Mouse (Mus musculus) midbrain, embryonic 15.5 days (tissue): ENCODE results near the gene Depdc5. TPM values are rescaled to one million over a fixed set of nuclear protein-coding genes. Genes with fewer than 3 reads are reported as not detected.
"Not testable (repeated sequence)": the region's sequence is repeated elsewhere in the genome, so short reads cannot be mapped to it uniquely, and the experiment has no call there.

Source experiments
- ATAC-seq: fragments of 200-750 bp; cut with Nextera tagmentation; replicated peaks from 2 replicates; pipeline ENCODE4 v1.8.0; 2017; ENCODE audit warnings: moderate TSS enrichment
- H3K27ac ChIP-seq: fragments of 300-500 bp; sonication (generic); 2 replicates; pipeline ENCODE4 v1.5.1; 2015; ENCODE audit warnings: mild to moderate bottlenecking, inconsistent platforms
- H3K27me3 ChIP-seq: fragments of 300-500 bp; sonication (generic); replicated peaks from 2 replicates; pipeline ENCODE4 v1.6.1; 2015; ENCODE audit warnings: inconsistent platforms
- H3K36me3 ChIP-seq: fragments of 300-500 bp; sonication (generic); replicated peaks from 2 replicates; pipeline ENCODE4 v1.6.1; 2015; ENCODE audit warnings: inconsistent platforms
- H3K4me1 ChIP-seq: fragments of 300-500 bp; sonication (generic); 2 replicates; pipeline ENCODE4 v1.6.1; 2015; ENCODE audit warnings: inconsistent platforms
- H3K4me2 ChIP-seq: fragments of 300-500 bp; sonication (generic); 2 replicates; pipeline ENCODE4 v1.6.1; 2015; ENCODE audit warnings: inconsistent platforms, mild to moderate bottlenecking, moderate library complexity
- H3K4me3 ChIP-seq: fragments of 300-500 bp; sonication (generic); 2 replicates; pipeline ENCODE4 v1.5.1; 2015; ENCODE audit warnings: mild to moderate bottlenecking, inconsistent platforms
- H3K9ac ChIP-seq: fragments of 300-500 bp; sonication (generic); 2 replicates; pipeline ENCODE4 v1.6.1; 2015; ENCODE audit warnings: mild to moderate bottlenecking, inconsistent platforms
- H3K9me3 ChIP-seq: fragments of 300-500 bp; sonication (generic); 2 replicates; pipeline ENCODE4 v1.6.1; 2016; ENCODE audit warnings: inconsistent platforms
- WGBS: fragments of 180-500 bp; shearing (Covaris S2); methylation state at CpG from one replicate; pipeline ENCODE4 v1.1.7; 2015; ENCODE audit warnings: mixed read lengths; 5-methylcytosine and 5-hydroxymethylcytosine counted together
- polyA plus RNA-seq: library from polyadenylated mRNA; unstranded; fragments of >200 nt; fragmentation: Nextera tagmentation; extraction: Ambion mirVana; gene quantifications from 2 replicates; pipeline ENCODE4 v1.2.1, GENCODE M21; 2015

Depdc5 gene
- polyA plus RNA-seq, 1 experiment from 2014 or later: 33.5 TPM

- Histone ChIP-seq H3K4me2 (peak within 1 kb of the TSS; percentile 71), H3K27ac (peak within 1 kb of the TSS; percentile 86), H3K4me1 (peaks cover 31% of the 10 kb centered on the region), H3K9ac (peak within 1 kb of the TSS; percentile 94), H3K4me3 (peak within 1 kb of the TSS; percentile 91), H3K9me3 (no peaks in the 10 kb centered on the region), H3K36me3 (peaks cover 4% of the 10 kb centered on the region; the same call in 1 of the 2 replicates), H3K27me3 (no peaks in the 10 kb centered on the region)
- 0% methylated on average over 50 of the region's 51 CpGs for WGBS
- peak; percentile 97 for ATAC-seq
These were observed 9.6 kb upstream of the Depdc5 start, which contains the start of gene Prr14l for GRCm38 (mm10) chr5:32853731-32854507. TSS of gene Prr14l (minus strand) at chr5:32854256.

DNA sequence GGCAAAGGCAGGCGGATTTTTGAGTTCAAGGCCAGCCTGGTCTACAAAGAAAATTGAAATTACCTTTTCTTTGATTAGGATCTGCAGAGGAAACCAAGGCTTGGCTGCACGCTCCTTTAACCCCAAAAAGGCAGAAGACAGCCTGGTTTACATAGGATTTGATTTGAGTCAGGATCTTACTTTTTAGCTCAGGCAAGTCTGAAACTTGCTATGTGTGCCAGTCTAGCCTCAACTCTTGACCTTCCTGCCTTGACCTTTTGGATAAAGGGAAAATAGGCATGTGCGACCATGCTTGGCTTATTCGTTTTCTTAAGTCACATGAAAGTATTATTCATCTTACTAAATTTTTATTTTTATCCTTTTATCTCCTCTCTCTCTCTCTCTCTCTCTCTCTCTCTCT lies 8.7 kb upstream of the Depdc5 start:
- H3K4me2 ChIP-seq: no peak overlapping the region; the same call in 1 of the 2 replicates
- peaks cover 4% of the 10 kb centered on the region; the same call in 1 of the 2 replicates for H3K36me3 ChIP-seq
- ATAC-seq: no peak
- no peaks in the 10 kb centered on the region for H3K9me3 ChIP-seq
- no peak overlapping the region for H3K4me3 ChIP-seq
- H3K27me3 ChIP-seq: no peaks in the 10 kb centered on the region
- peak overlapping the region; percentile 77; the same call in 1 of the 2 replicates for H3K27ac ChIP-seq
- H3K4me1 ChIP-seq: peaks cover 31% of the 10 kb centered on the region
- no peak overlapping the region for H3K9ac ChIP-seq
- WGBS: 82% methylated on average over 4 of the region's 4 CpGs

GRCm38 (mm10) chr5:32855274-32855673 lies 8.2 kb upstream of the Depdc5 start:
- H3K27me3 ChIP-seq, H3K36me3 ChIP-seq, H3K9ac ChIP-seq, H3K4me3 ChIP-seq, H3K27ac ChIP-seq, ATAC-seq, H3K4me2 ChIP-seq, H3K9me3 ChIP-seq: not testable (repeated sequence)
- 89% methylated on average over 3 of the region's 3 CpGs for WGBS
- peaks cover 31% of the 10 kb centered on the region for H3K4me1 ChIP-seq

DNA sequence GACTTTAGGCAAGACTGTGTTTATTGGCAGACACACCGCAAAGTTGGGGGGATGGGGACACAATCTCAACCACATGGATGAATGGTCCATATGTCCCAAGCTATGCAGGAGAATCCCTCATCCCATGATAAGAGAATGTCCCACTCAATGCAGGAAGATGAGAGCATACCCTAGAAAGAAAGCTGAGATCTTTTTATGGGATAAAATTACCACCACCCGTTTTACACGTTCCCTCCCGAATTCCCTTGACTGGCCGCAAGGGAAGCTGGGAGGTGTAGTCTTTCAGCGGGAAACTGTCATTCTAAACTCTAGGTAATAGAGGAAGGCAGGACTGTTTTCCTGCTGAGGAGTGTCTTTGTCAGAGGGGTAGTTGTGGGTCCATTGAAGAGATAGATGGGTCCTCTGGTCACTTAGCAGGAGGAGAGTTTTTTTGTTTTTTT lies 5.7 kb upstream of the Depdc5 start:
- ATAC-seq: no peak
- Histone ChIP-seq H3K9me3 (no peaks in the 10 kb centered on the region), H3K27ac (peak overlapping the region; percentile 68), H3K9ac (peak overlapping the region; percentile 48), H3K4me2 (peak overlapping the region; percentile 54), H3K36me3 (no peaks in the 10 kb centered on the region), H3K27me3 (no peaks in the 10 kb centered on the region), H3K4me1 (peaks cover 12% of the 10 kb centered on the region), H3K4me3 (peak overlapping the region; percentile 46)
- WGBS: 3% methylated on average over 6 of the region's 6 CpGs

- no peak overlapping the region for H3K9ac ChIP-seq
- 100% methylated on average over 1 of the region's 1 CpGs for WGBS
- no peak for ATAC-seq
These were observed 2.4 kb upstream of the Depdc5 start for GRCm38 (mm10) chr5:32861082-32861481.

DNA sequence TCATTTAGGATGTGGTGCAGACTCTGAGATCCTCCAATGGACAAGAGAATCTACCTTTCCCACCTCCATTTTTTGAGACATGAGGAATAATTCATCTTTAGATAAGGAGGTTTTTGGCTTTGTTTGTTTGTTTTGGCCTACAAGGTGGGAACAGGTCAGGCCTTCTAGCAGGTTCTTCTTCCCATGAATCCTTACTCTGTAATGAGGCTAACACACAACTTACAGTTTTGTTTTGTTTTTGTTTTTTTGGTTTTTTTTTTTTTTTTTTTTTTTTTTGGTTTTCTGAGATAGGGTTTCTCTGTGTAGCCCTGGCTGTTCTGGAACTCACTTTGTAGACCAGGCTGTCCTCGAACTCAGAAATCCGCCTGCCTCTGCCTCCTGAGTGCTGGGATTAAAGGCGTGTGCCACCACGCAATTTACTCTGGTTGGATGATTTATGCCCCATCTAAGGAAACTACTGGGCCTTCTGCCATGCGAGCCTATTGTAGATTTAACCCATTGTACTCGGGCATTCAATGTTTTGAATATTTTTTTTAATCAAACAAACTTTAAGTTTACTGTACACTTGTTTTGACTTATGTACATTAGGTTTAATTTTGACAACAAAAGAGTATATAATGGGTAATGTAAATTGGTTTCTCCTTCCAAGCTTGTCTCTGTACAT lies 900 bp upstream of the Depdc5 start:
- H3K9ac ChIP-seq: no peak overlapping the region
- H3K36me3 ChIP-seq: peaks cover 3% of the 10 kb centered on the region; the same call in 1 of the 2 replicates
- no peak for ATAC-seq
- peaks cover 12% of the 10 kb centered on the region for H3K4me1 ChIP-seq
- no peaks in the 10 kb centered on the region for H3K9me3 ChIP-seq
- H3K27ac ChIP-seq: no peak overlapping the region
- no peaks in the 10 kb centered on the region for H3K27me3 ChIP-seq
- 80% methylated on average over 6 of the region's 6 CpGs for WGBS
- H3K4me3 ChIP-seq: no peak overlapping the region
- H3K4me2 ChIP-seq: peak overlapping the region; percentile 76; the same call in 1 of the 2 replicates

More at GRCm38 (mm10) chr5:32861082-32861481, 2.4 kb upstream of the Depdc5 start:
- Histone ChIP-seq H3K4me3 (no peak overlapping the region), H3K36me3 (no peaks in the 10 kb centered on the region), H3K27ac (no peak overlapping the region), H3K27me3 (no peaks in the 10 kb centered on the region), H3K4me1 (peaks cover 12% of the 10 kb centered on the region), H3K4me2 (no peak overlapping the region), H3K9me3 (no peaks in the 10 kb centered on the region)

GRCm38 (mm10) chr5:32869389-32870024 lies 6.0 kb downstream of the Depdc5 start:
- no peaks in the 10 kb centered on the region for H3K9me3 ChIP-seq
- H3K36me3 ChIP-seq: peaks cover 26% of the 10 kb centered on the region
- H3K27me3 ChIP-seq: no peaks in the 10 kb centered on the region
- 97% methylated on average over 5 of the region's 5 CpGs for WGBS
- no peak for ATAC-seq
- H3K9ac ChIP-seq: no peak overlapping the region
- H3K4me3 ChIP-seq: no peak overlapping the region
- H3K27ac ChIP-seq: no peak overlapping the region
- H3K4me1 ChIP-seq: peaks cover 4% of the 10 kb centered on the region
- H3K4me2 ChIP-seq: no peak overlapping the region

- H3K27me3 ChIP-seq: no peaks in the 10 kb centered on the region
- 96% methylated on average over 5 of the region's 5 CpGs for WGBS
- no peak overlapping the region for H3K4me2 ChIP-seq
- H3K4me3 ChIP-seq: no peak overlapping the region
- no peak overlapping the region for H3K9ac ChIP-seq
- no peak overlapping the region for H3K27ac ChIP-seq
- peaks cover 31% of the 10 kb centered on the region for H3K36me3 ChIP-seq
- H3K9me3 ChIP-seq: no peaks in the 10 kb centered on the region
- H3K4me1 ChIP-seq: no peaks in the 10 kb centered on the region
- no peak for ATAC-seq
These were observed 8.8 kb downstream of the Depdc5 start for GRCm38 (mm10) chr5:32872346-32872745.

DNA sequence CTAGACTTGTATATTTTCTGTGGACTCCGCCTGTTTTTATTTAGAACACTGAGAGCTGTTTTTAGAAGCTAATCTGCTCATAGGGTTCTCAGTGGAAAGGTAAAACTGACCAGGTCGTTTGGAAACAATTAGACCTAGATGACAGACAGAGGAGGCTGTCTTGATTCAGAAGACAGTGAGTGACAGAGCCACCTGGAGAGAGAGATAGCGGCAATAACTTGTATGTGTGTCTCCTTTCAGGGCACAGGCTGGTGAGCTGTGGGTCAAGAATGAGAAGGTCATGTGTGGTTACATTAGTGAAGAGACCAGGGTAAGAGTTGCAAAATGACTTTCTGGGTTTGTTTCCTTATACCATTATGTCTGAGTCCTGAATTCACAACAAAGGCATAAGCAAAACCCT lies 23.2 kb downstream of the Depdc5 start:
- peaks cover 30% of the 10 kb centered on the region; the same call in 1 of the 2 replicates for H3K36me3 ChIP-seq
- no peak overlapping the region for H3K4me3 ChIP-seq

DNA sequence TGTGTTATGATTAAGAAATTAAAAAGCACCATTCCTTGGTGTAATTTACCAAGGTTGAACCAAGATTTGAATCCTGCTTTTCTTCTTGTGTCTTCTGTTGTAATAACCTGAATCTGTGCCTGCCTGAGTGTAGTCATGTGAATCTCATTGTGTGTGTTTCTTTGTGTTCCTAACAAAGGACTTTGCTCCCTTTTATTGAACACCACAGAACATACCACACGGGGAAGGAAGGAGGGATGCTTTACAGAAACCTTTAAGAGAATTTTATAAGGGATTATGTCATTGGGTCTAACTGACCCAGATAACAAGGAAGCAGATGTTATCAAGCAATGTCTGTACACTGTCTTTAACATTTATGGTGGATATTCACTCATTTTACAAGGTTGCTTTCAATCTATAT lies 44.0 kb downstream of the Depdc5 start:
- H3K9me3 ChIP-seq: no peaks in the 10 kb centered on the region
- no peak overlapping the region for H3K4me2 ChIP-seq
- no peak overlapping the region for H3K27ac ChIP-seq
- peaks cover 25% of the 10 kb centered on the region for H3K36me3 ChIP-seq
- H3K4me1 ChIP-seq: no peaks in the 10 kb centered on the region
- H3K27me3 ChIP-seq: no peaks in the 10 kb centered on the region
- no peak for ATAC-seq
- no peak overlapping the region for H3K4me3 ChIP-seq
- no peak overlapping the region for H3K9ac ChIP-seq
- WGBS: 32% methylated on average over 1 of the region's 1 CpGs

More for the DNA sequence above, 23.2 kb downstream of the Depdc5 start:
- Histone ChIP-seq H3K9me3 (no peaks in the 10 kb centered on the region), H3K4me2 (no peak overlapping the region), H3K27me3 (no peaks in the 10 kb centered on the region), H3K9ac (no peak overlapping the region), H3K4me1 (no peaks in the 10 kb centered on the region), H3K27ac (no peak overlapping the region)
- WGBS: 79% methylated on average over 3 of the region's 3 CpGs
- no peak for ATAC-seq

GRCm38 (mm10) chr5:32914071-32914470 lies 50.6 kb downstream of the Depdc5 start:
- H3K27me3 ChIP-seq: no peaks in the 10 kb centered on the region
- no peak overlapping the region for H3K27ac ChIP-seq
- H3K9ac ChIP-seq: no peak overlapping the region
- H3K4me3 ChIP-seq: no peak overlapping the region
- ATAC-seq: no peak
- peaks cover 31% of the 10 kb centered on the region for H3K36me3 ChIP-seq
- H3K4me2 ChIP-seq: no peak overlapping the region
- H3K9me3 ChIP-seq: no peaks in the 10 kb centered on the region
- 78% methylated on average over 3 of the region's 3 CpGs for WGBS
- H3K4me1 ChIP-seq: no peaks in the 10 kb centered on the region

DNA sequence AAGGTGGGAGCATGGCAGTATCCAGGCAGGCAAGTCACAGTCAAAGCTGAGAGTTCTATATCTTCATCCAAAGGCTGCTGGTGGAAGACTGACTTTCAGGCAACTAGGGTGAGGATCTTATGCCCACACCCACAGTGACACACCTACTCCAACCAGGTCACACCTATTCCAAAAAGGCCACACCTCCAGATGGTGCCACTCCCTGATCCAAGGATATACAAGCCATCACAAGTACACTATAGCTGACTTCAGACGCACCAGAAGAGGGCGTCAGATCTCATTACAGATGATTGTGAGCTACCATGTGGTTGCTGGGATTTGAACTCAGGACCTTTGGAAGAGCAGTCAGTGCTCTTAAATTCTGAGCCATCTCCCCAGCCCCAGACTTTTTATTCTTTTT lies 55.8 kb downstream of the Depdc5 start:
- peaks cover 30% of the 10 kb centered on the region for H3K36me3 ChIP-seq

More for the DNA sequence above, 55.8 kb downstream of the Depdc5 start:
- H3K27me3 ChIP-seq, H3K4me2 ChIP-seq, H3K4me3 ChIP-seq, H3K9me3 ChIP-seq, H3K27ac ChIP-seq, H3K9ac ChIP-seq, ATAC-seq, H3K4me1 ChIP-seq: not testable (repeated sequence)
- WGBS: 96% methylated on average over 2 of the region's 2 CpGs
